Mouse (Mus musculus) limb, embryonic 13.5 days (tissue): Measurements from ENCODE around the gene Cnga2. TPM values are rescaled to one million over a fixed set of nuclear protein-coding genes. Genes with fewer than 3 reads are reported as not detected.

Source experiments
- polyA plus RNA-seq: library from polyadenylated mRNA; unstranded; fragments of >200 nt; fragmentation: Nextera tagmentation; extraction: Ambion mirVana; gene quantifications from 2 replicates; pipeline ENCODE4 v1.2.1, GENCODE M21; 2015

Cnga2 gene
- polyA plus RNA-seq, 1 experiment from 2014 or later: 0.06 TPM

Other genes starting within 250 kb of the Cnga2 start
- 38.8 and 47.2 TPM in 2 replicates for gene Vma21, start 175.9 kb upstream of the Cnga2 start, polyA plus RNA-seq
- gene Gm1141, start 70.8 kb upstream of the Cnga2 start, polyA plus RNA-seq: not detected in 2 replicates
- 11.6 and 13.0 TPM in 2 replicates for gene Prrg3, start 29.2 kb upstream of the Cnga2 start, polyA plus RNA-seq
- not detected in 2 replicates for gene Fate1, start 18.9 kb upstream of the Cnga2 start, polyA plus RNA-seq
- gene Magea4, start 230.2 kb downstream of the Cnga2 start, polyA plus RNA-seq: not detected in 2 replicates